In the genomic region with DNA sequence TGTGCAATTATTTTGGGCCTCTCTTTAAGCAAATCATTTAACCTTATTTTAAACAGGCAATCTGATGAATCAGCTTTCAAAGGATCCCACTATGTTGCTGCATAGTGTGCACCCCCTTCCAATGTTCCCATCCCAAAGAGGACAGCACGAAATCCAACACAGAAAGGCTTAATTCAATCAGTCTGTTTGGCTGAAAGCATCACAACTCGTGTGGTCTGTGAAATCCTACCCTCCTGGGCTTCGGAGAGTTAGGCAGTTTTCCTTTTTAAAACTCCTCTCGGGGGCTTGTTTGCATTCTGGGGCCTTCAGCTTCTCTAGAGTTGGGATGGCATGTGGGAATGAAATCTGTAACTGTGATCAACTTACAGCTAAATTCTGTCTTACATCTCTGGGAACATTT, we compare ENCODE assay signal across 12 mouse cellular contexts.
"Had no signal": no experiment of that assay in that cellular context is flagged by ENCODE, and none has a peak within 500 bp of the region (broad histone marks: within the 10 kb centered on the region; RNA-seq: fewer than 3 reads in every experiment).

No protein-coding gene starts in this region.

- H3K4me2 ChIP-seq: limb, embryonic 13.5 days; liver, embryonic 13.5 days had no signal

- H3K9ac ChIP-seq: limb, embryonic 13.5 days; liver, embryonic 13.5 days had no signal

- H3K27ac ChIP-seq: kidney, postnatal 0 days; limb, embryonic 13.5 days; liver, embryonic 13.5 days; macrophage had no signal

- H3K4me1 ChIP-seq: liver, embryonic 13.5 days had no signal

- DNase-seq: kidney, adult 2 months; kidney, postnatal 25 days; left cerebral cortex, postnatal 4 days; liver, embryonic 13.5 days; lung, adult 2 months; lung, postnatal 14 days; midbrain, embryonic 14.5 days; thymus, postnatal 25 days had no signal

- H3K9me3 ChIP-seq: limb, embryonic 13.5 days; liver, embryonic 13.5 days had no signal

- H3K27me3 ChIP-seq: limb, embryonic 13.5 days; liver, embryonic 13.5 days had no signal

- ATAC-seq: intestine, postnatal 0 days had no signal

- H3K4me3 ChIP-seq: limb, embryonic 13.5 days; liver, embryonic 13.5 days had no signal

- H3K36me3 ChIP-seq: liver, embryonic 13.5 days had no signal
